Mouse (Mus musculus): ENCODE measurements at regions not wholly inside any gene's neighbourhood (a gene's known extent, or its start where the extent isn't known, plus 50 kb on each side); places are given as distances from the start of the nearest gene placed in this dataset.

GRCm38 (mm10) chr6:120614526-120614925 lies 51.6 kb upstream of the Cecr2 start:
- DNase-seq = no peak

DNA sequence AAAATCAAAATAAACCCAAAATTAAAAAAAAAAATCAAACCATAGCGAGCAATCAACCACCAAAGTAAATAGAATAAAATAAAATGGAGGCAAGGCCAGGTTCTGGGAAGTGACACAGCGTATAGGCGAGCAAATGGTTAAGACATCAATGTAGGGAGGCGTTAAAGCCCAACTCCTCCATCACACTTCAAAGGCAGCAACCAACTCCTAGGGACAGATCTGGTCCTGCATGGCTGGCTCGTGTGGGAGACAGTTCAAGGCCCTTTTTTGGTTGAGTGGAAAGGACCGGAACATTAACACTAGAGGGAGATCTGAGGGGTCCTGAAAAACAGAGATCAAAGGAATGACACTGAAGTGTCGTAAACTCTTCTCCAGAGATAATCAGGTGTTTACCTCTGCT lies 53.8 kb upstream of the Cecr2 start:
- DNase-seq = no peak

GRCm38 (mm10) chr6:120609858-120610257 lies 56.3 kb upstream of the Cecr2 start:
- DNase-seq = no peak

GRCm38 (mm10) chr6:120605471-120605870 lies 60.7 kb upstream of the Cecr2 start:
- DNase-seq = no peak

GRCm38 (mm10) chr6:120604020-120604958 lies 61.9 kb upstream of the Cecr2 start:
- DNase-seq = no peak

DNA sequence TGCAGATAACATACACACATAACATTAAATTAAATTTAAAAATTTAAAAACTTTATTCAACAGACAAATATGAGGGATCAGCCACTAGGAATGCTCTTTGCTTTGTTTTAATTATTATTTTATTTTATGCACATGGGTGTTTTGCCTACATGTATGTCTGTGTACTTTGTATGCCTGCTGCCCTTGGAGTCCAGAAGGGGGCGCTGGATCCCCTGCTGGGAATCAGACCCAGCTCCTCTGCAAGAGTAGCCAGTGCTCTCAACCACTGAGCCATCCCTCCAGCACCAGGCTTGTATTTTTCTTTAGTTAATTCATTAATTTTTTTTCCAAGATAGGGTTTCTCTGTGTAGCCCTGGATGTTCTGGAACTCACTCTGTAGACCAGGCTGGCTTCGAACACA lies 62.7 kb upstream of the Cecr2 start:
- DNase-seq = peak; percentile 49 to 65

DNA sequence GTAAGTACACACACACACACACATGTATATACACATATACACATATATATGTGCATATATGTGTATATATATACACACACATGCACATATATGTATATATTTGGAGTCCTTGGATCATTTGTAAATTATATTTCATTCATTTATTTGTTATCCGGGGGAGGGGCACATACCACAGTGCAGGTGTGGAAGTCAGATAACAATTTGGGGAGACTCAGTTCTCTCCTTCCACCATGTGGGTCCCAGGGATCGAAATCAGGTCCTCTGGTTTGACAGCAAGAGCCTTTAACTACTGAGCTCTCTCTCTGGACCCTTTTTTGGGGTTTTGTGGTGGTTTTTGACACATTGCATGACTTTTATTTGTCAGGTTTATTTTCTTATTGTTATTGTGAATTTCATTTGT lies 65.8 kb upstream of the Cecr2 start:
- no peak for DNase-seq

- DNase-seq = no peak
Observed at GRCm38 (mm10) chr6:120598471-120598870, 67.4 kb upstream of the Hdhd5 start.

- DNase-seq = no peak
Observed at GRCm38 (mm10) chr6:120597887-120598286, 66.8 kb upstream of the Hdhd5 start.

- no peak for DNase-seq
Observed at GRCm38 (mm10) chr6:120596717-120597116, 65.6 kb upstream of the Hdhd5 start.

DNA sequence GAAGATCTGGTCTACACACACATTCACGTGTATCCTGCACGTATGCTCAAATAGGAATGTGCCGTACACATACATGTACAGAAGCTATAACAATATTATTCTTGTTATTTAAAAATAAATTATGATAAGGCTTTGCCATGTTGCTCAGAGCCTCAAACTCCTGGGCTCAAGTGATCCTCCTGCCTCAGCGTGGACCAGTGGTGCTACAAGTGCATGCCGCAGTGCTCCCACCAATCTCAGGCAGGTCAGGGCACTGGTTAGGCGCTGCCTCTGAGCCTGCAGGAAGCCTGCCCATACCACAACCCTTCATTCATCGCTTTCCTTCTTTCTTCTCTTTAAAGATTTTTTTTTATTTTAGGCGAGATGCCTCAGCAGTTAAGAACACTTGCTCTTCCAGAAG lies 63.3 kb upstream of the Hdhd5 start:
- no peak for DNase-seq

GRCm38 (mm10) chr6:120592705-120593104 lies 61.6 kb upstream of the Hdhd5 start:
- no peak for DNase-seq

DNA sequence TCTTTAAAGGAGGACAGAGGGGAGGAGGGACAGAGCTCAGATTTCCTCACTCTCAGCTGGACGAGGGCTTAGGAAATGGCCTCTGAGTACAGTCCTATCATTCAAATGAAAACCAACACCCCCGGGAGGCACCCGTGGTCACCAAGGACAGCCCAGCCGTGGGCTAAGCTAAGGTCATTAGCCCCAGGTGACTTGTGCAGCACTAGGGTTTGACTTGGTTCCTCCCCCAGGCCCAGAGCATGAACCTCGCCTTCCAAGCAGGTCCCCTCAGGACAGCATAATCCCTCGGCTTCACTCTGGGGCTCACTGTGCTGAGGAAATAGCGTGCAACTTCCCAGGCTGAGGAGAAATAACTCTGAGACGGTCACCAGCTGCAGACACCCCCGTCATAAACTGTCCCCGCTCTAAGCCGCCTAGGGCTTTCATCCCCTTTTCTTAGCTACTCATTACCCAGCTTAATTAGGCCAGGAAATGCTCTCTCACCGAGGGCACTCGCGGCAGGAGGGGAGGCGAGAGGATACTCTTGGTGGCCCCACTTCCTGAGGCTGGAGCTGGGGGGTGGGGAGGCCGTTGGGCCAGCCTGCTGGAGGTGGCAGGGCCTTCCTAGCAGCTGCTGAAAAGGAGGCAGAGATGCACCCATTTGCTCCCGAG lies 61.0 kb upstream of the Hdhd5 start:
- DNase-seq = peak; percentile 72 to 83

DNA sequence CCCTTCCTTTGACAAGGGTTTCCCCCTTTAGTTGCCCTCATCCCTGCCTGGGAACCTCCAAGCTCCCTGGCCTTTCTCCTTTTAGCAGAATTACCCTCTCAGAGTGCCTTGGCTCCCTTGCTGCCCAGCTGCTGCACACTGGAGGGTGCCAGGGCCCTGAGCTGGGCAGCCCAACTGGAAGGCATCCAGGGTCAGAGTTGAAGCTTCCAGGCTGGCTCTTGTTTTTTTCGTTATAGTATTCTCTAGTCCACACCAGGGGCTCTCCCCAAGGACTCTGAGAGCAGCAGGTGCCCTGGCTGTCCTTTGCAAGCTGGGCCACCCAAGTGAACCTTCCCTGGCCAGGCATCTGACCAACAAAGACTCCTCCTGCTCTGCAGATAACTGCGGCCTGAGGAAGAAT lies 59.1 kb upstream of the Hdhd5 start:
- DNase-seq = no peak

- DNase-seq = no peak
Observed at GRCm38 (mm10) chr6:120588701-120589659, 57.9 kb upstream of the Hdhd5 start.

- DNase-seq = no peak
Observed at GRCm38 (mm10) chr6:120585941-120586280, 54.8 kb upstream of the Hdhd5 start.

DNA sequence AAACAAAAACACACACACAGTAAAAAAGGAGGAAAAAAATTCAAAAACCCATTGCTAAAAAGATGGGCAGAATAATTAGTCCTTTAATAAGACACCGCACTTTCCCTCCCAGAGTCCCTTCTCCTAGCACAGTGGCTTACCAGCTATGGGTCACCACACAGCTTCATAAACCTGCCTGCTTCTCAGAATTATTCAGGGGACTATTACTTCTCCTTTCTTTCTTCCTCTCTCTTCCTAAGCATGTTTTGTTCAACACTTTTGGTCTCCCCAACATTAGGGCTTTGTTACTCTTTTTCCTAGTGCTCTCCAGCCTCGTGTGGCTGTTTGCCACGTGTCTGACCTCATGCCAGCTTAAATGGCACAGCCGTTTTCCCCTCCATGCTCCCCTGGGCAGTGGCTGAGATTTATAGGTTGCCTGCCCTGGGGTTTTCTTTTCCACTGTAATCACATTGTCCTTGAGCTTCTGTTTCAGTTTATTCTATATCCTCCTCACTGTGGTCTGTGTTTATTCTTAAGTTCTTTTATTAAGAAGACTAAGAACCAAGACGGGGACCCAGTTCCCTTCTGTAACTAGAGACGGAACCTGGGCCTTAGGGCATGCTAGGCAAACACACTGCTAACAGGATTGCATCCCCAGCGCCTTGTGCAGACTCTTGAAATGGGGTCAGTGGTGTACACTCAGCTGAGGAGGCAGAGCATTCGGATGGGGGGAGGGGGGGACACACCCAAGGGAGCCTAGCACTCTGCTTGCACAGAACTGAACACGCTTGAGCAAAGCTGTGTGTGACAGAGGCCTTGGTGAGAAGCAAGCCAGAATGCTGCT lies 54.2 kb upstream of the Hdhd5 start:
- peak; percentile 31 to 45 for DNase-seq

- DNase-seq = no peak
Observed at GRCm38 (mm10) chr6:120581748-120582147, 50.6 kb upstream of the Hdhd5 start.
